Mouse (Mus musculus) forebrain, embryonic 10.5 days (tissue): ENCODE data around the gene Fmnl1. TPM values are rescaled to one million over a fixed set of nuclear protein-coding genes. Genes with fewer than 3 reads are reported as not detected.

ENCODE experiments used
- DNase-seq: peaks from one replicate; pipeline ENCODE4 v3.0.0-alpha.2; 2017; ENCODE audit warnings: low spot score; ENCODE audit errors: extremely low spot score
- H3K27ac ChIP-seq: fragments of 300-500 bp; sonication (generic); 2 replicates; pipeline ENCODE4 v1.5.1; 2016; ENCODE audit warnings: mild to moderate bottlenecking
- H3K27me3 ChIP-seq: fragments of 300-500 bp; sonication (generic); 2 replicates; pipeline ENCODE4 v1.6.1; 2016; ENCODE audit warnings: mild to moderate bottlenecking; ENCODE audit not compliant: poor library complexity, severe bottlenecking
- H3K36me3 ChIP-seq: fragments of 300-500 bp; sonication (generic); replicated peaks from 2 replicates; pipeline ENCODE4 v1.6.1; 2016; ENCODE audit warnings: mild to moderate bottlenecking, moderate library complexity
- H3K4me1 ChIP-seq: fragments of 300-500 bp; sonication (generic); 2 replicates; pipeline ENCODE4 v1.6.1; 2016
- H3K4me3 ChIP-seq: fragments of 300-500 bp; sonication (generic); 2 replicates; pipeline ENCODE4 v1.5.1; 2016; ENCODE audit warnings: mild to moderate bottlenecking, moderate library complexity
- H3K9me3 ChIP-seq: fragments of 300-500 bp; sonication (generic); 2 replicates; pipeline ENCODE4 v1.6.1; 2016; ENCODE audit warnings: mild to moderate bottlenecking, moderate library complexity
- WGBS: fragments of 180-500 bp; shearing (Covaris S2); methylation state at CpG from one replicate; pipeline ENCODE4 v1.1.7; 2016; 5-methylcytosine and 5-hydroxymethylcytosine counted together
- polyA plus RNA-seq: library from polyadenylated mRNA; unstranded; fragments of >200 nt; fragmentation: Nextera tagmentation; extraction: Ambion mirVana; gene quantifications from 2 replicates; pipeline ENCODE4 v1.2.1, GENCODE M21; 2016

The Fmnl1 gene
- polyA plus RNA-seq, 1 experiment from 2014 or later = 0.81 TPM

GRCm38 (mm10) chr11:103244856-103245255 is 73.9 kb downstream of the Fmnl1 start:
- DNase-seq = no peak
- 95% methylated on average over 4 of the region's 4 CpGs for WGBS

DNA sequence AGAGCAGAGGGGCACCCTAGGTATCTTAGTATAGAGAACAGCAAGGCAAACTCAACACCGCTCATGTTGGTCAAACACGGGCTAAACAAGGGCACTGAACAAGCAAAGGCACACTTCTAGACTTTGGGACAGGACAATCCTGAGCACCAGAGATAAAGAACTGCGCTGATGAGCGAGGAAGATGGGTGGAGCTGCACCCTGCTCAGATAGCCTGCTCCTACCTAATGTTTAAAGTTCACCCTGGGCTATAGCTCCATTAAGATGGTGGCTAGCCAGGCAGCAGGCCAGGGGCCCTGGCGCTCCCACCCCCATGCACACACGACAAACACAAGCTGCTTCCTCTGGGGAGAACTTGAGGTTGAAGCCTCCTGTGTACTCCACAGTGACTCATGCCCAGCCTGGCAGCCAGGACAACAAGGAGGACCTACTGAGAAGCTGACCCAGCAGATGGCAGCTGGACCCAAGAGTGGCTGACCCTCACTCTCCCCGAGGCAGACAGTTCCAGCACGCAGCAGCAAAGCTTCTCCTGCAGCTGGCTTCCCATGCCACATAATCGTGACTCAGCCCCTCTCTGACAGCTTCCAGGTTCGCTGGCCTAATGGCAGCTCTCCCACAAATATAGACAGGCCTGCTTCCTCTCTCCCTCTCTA is 75.3 kb downstream of the Fmnl1 start:
- Histone ChIP-seq H3K4me3 (no peak overlapping the region), H3K4me1 (peaks cover 43% of the 10 kb centered on the region), H3K36me3 (peaks cover 9% of the 10 kb centered on the region), H3K27me3 (no peaks in the 10 kb centered on the region), H3K9me3 (no peaks in the 10 kb centered on the region), H3K27ac (no peak overlapping the region)
- WGBS = 81% methylated on average over 10 of the region's 10 CpGs
- DNase-seq = no peak

More at GRCm38 (mm10) chr11:103244856-103245255, 73.9 kb downstream of the Fmnl1 start:
- no peak overlapping the region for H3K4me3 ChIP-seq
- H3K4me1 ChIP-seq = peaks cover 44% of the 10 kb centered on the region
- H3K27me3 ChIP-seq = no peaks in the 10 kb centered on the region
- H3K27ac ChIP-seq = no peak overlapping the region
- H3K36me3 ChIP-seq = peaks cover 22% of the 10 kb centered on the region
- no peaks in the 10 kb centered on the region for H3K9me3 ChIP-seq

DNA sequence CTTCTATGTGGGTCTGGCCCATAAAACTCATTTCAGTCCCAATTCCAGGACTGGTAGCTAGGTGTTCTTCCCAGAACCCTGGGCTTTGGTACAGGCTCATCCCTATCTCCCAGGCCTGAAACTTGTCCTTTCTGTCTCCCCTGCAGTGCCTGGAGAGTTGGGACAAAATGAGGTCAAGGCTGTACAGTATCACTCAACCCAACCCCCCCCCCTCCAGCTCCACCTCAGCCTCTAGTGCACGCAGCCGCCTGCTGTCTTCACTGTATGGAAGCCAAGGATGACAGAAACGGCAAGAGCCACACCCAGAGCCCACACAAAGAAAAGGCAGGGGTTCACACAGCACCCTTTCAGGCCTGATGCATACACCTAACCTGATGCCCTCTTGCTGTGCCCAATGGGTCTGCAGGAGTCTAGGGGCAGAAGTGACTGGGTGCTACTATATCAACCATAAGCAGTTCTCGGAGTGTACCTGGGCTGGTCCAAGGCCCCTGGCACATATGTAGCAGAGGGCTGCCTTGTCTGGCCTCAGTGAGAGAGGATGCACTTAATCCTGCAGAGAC is 75.9 kb downstream of the Fmnl1 start:
- Histone ChIP-seq H3K4me1 (peaks cover 39% of the 10 kb centered on the region), H3K9me3 (no peaks in the 10 kb centered on the region), H3K36me3 (peaks cover 7% of the 10 kb centered on the region), H3K4me3 (no peak overlapping the region), H3K27ac (no peak overlapping the region), H3K27me3 (no peaks in the 10 kb centered on the region)
- WGBS = 89% methylated on average over 4 of the region's 4 CpGs
- DNase-seq = no peak

DNA sequence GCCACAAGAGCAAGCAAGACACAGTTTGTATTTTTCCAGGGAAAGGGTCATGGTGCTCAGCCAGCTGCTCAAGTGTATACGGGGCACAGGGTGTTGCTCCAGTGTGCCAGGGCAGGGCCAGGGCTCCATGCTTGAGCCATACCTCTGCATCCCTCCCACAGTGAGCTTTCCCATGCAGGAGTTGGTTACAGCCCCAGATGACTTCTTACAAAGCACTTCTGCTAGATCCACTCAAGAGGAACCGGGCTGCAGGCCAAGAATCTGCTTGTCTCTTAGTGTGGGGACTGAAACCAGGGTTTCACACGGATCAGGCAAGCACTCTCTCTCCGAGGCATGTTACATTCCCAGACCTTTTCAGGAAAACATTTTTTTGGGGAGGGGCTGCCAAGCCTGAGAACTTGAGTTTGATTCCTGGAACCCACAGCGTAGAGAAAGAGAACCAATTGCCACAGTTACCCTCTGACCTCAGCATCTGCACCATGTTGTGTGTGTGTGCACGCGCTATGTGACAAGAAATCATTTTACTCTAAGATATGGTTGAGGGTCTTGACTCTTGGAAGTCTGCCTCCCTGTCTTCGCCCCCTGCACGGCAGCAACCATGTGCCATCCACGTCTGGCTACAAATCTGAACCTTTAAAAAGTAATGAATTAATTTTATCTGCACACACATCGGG is 76.7 kb downstream of the Fmnl1 start:
- Histone ChIP-seq H3K4me3 (no peak overlapping the region), H3K27ac (0 out of 2 replicates have a peak overlapping the region, but pooled peaks have one; percentile 5), H3K36me3 (peaks cover 3% of the 10 kb centered on the region; the same call in 1 of the 2 replicates), H3K27me3 (no peaks in the 10 kb centered on the region), H3K9me3 (no peaks in the 10 kb centered on the region), H3K4me1 (peaks cover 35% of the 10 kb centered on the region)
- no peak for DNase-seq
- WGBS = 86% methylated on average over 11 of the region's 11 CpGs

Other genes with a start within 250 kb of the Fmnl1 start
- 14.5 and 15.5 TPM in 2 replicates for gene Kif18b, start 246.0 kb upstream of the Fmnl1 start, polyA plus RNA-seq
- 2.6 and 2.8 TPM in 2 replicates for gene C1ql1, start 224.4 kb upstream of the Fmnl1 start, polyA plus RNA-seq
- 62.4 and 66.0 TPM in 2 replicates for gene Nmt1, start 142.9 kb upstream of the Fmnl1 start, polyA plus RNA-seq
- gene Dcakd, start 142.8 kb upstream of the Fmnl1 start, polyA plus RNA-seq = 261 and 275 TPM in 2 replicates
- 1.5 and 1.7 TPM in 2 replicates for gene Plcd3, start 69.4 kb upstream of the Fmnl1 start, polyA plus RNA-seq
- 6.6 and 7.5 TPM in 2 replicates for gene Acbd4, start 69.4 kb upstream of the Fmnl1 start, polyA plus RNA-seq
- gene Hexim1, start 54.9 kb upstream of the Fmnl1 start, polyA plus RNA-seq = 1.8 and 2.0 TPM in 2 replicates
- gene Hexim2, start 38.7 kb upstream of the Fmnl1 start, polyA plus RNA-seq = 7.2 and 7.6 TPM in 2 replicates
- 0.21 and 0.32 TPM in 2 replicates for gene 1700023F06Rik, start 37.5 kb downstream of the Fmnl1 start, polyA plus RNA-seq
- gene Spata32, start 47.3 kb downstream of the Fmnl1 start, polyA plus RNA-seq = not detected in 2 replicates
- 4.0 TPM in 2 replicates for gene Map3k14, start 96.4 kb downstream of the Fmnl1 start, polyA plus RNA-seq
- 3.7 and 3.8 TPM in 2 replicates for gene Arhgap27, start 192.6 kb downstream of the Fmnl1 start, polyA plus RNA-seq
- 8.4 TPM in 2 replicates for gene Plekhm1, start 241.6 kb downstream of the Fmnl1 start, polyA plus RNA-seq